Mouse (Mus musculus): ENCODE results near the gene Cpne2. TPM values are rescaled to one million over a fixed set of nuclear protein-coding genes. Genes with fewer than 3 reads are reported as not detected.
A peak's percentile ranks its signal among the peaks of the same experiment; 100 is the strongest.

The Cpne2 gene
- polyA plus RNA-seq, 1 experiment: 28.1 TPM

GRCm38 (mm10) chr8:94601034-94601606, 68.3 kb downstream of the Cpne2 start:
- under 1% methylated on average over 51 of the region's 51 CpGs for WGBS
- Histone ChIP-seq H3K4me1 (replicated peaks; ENCODE audit: control insufficient read depth, insufficient read depth, low read length) (peaks cover 9% of the 10 kb centered on the region; the same call in 1 of the 2 replicates), H3K4me3 (ENCODE audit: control insufficient read depth, insufficient read depth, low read length) (peak overlapping the region; percentile 70), H3K27me3 (ENCODE audit: control insufficient read depth, insufficient read depth, low read length) (no peaks in the 10 kb centered on the region), H3K36me3 (ENCODE audit: control insufficient read depth, insufficient read depth, low read length) (no peaks in the 10 kb centered on the region), H3K27ac (ENCODE audit: control insufficient read depth, insufficient read depth, low read length) (peak overlapping the region; percentile 39)
- TF ChIP-seq CTCF (IDR thresholded peaks at IDR 0.05; ENCODE audit: borderline replicate concordance, control insufficient read depth, extremely low read depth, insufficient read depth, low read length, poor library complexity) (no peak), POLR2A (IDR thresholded peaks at IDR 0.05; ENCODE audit: control insufficient read depth, extremely low read depth, insufficient read depth, low read length, poor library complexity) (no peak)
- peak; percentile 31 for DNase-seq

GRCm38 (mm10) chr8:94601607-94602385, 69.0 kb downstream of the Cpne2 start, which contains the start of the genes Rspry1 and Fam192a:
Gene Rspry1, plus strand, starts transcription at chr8:94601937.
Gene Fam192a, minus strand, starts transcription at chr8:94601997.
- Histone ChIP-seq H3K4me1 (replicated peaks; ENCODE audit: control insufficient read depth, insufficient read depth, low read length) (peaks cover 9% of the 10 kb centered on the region; the same call in 1 of the 2 replicates), H3K27ac (ENCODE audit: control insufficient read depth, insufficient read depth, low read length) (peak within 1 kb of the TSS; percentile 39), H3K27me3 (ENCODE audit: control insufficient read depth, insufficient read depth, low read length) (no peaks in the 10 kb centered on the region), H3K36me3 (ENCODE audit: control insufficient read depth, insufficient read depth, low read length) (no peaks in the 10 kb centered on the region), H3K4me3 (ENCODE audit: control insufficient read depth, insufficient read depth, low read length) (peak within 1 kb of the TSS; percentile 80)
- DNase-seq: peak; percentile 100
- TF ChIP-seq CTCF (IDR thresholded peaks at IDR 0.05; ENCODE audit: borderline replicate concordance, control insufficient read depth, extremely low read depth, insufficient read depth, low read length, poor library complexity) (0 out of 2 replicates have a peak, but pooled peaks have one; percentile 34), POLR2A (IDR thresholded peaks at IDR 0.05; ENCODE audit: control insufficient read depth, extremely low read depth, insufficient read depth, low read length, poor library complexity) (peak; percentile 73; the same call in 1 of the 2 replicates)
- WGBS: under 1% methylated on average over 55 of the region's 55 CpGs

GRCm38 (mm10) chr8:94602471-94603131, 69.8 kb downstream of the Cpne2 start:
- H3K4me3 ChIP-seq (ENCODE audit: control insufficient read depth, insufficient read depth, low read length): peak overlapping the region; percentile 80
- H3K4me1 ChIP-seq (replicated peaks; ENCODE audit: control insufficient read depth, insufficient read depth, low read length): peaks cover 9% of the 10 kb centered on the region; the same call in 1 of the 2 replicates
- H3K36me3 ChIP-seq (ENCODE audit: control insufficient read depth, insufficient read depth, low read length): no peaks in the 10 kb centered on the region
- TF ChIP-seq CTCF (IDR thresholded peaks at IDR 0.05; ENCODE audit: borderline replicate concordance, control insufficient read depth, extremely low read depth, insufficient read depth, low read length, poor library complexity): no peak
- TF ChIP-seq POLR2A (IDR thresholded peaks at IDR 0.05; ENCODE audit: control insufficient read depth, extremely low read depth, insufficient read depth, low read length, poor library complexity): no peak
- H3K27me3 ChIP-seq (ENCODE audit: control insufficient read depth, insufficient read depth, low read length): no peaks in the 10 kb centered on the region
- peak; percentile 30 for DNase-seq
- no peak overlapping the region for H3K27ac ChIP-seq (ENCODE audit: control insufficient read depth, insufficient read depth, low read length)
- WGBS: 2% methylated on average over 31 of the region's 31 CpGs

DNA sequence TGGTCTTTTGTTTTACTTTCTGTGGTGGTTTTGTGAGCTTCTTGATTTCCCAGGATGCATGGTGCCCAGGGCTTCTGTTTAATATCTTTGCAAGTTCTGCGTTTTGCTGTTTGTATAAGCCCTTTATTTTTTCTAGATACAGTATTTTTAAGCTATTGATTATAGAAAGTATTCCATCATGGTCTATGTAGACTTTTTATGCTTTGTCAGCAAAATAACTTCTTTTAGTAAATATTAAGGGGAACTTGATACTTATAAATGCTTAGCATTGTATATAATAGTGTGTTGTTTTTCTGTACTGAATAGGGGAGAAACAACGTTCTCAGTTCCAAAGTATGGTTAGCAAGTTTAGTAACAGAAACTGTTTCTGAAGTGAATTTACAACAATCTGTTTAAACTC, 71.2 kb downstream of the Cpne2 start:
- H3K27ac ChIP-seq (ENCODE audit: control insufficient read depth, insufficient read depth, low read length): no peak overlapping the region
- whole genome bisulfite sequencing: 94% methylated on average over 2 of the region's 2 CpGs
- no peaks in the 10 kb centered on the region for H3K36me3 ChIP-seq (ENCODE audit: control insufficient read depth, insufficient read depth, low read length)
- H3K4me3 ChIP-seq (ENCODE audit: control insufficient read depth, insufficient read depth, low read length): no peak overlapping the region
- H3K27me3 ChIP-seq (ENCODE audit: control insufficient read depth, insufficient read depth, low read length): no peaks in the 10 kb centered on the region
- TF ChIP-seq CTCF (IDR thresholded peaks at IDR 0.05; ENCODE audit: borderline replicate concordance, control insufficient read depth, extremely low read depth, insufficient read depth, low read length, poor library complexity): no peak
- peaks cover 9% of the 10 kb centered on the region; the same call in 1 of the 2 replicates for H3K4me1 ChIP-seq (replicated peaks; ENCODE audit: control insufficient read depth, insufficient read depth, low read length)
- DNase-seq: no peak

- Histone ChIP-seq H3K27ac (ENCODE audit: control insufficient read depth, insufficient read depth, low read length) (no peak overlapping the region), H3K27me3 (ENCODE audit: control insufficient read depth, insufficient read depth, low read length) (no peaks in the 10 kb centered on the region), H3K36me3 (ENCODE audit: control insufficient read depth, insufficient read depth, low read length) (no peaks in the 10 kb centered on the region), H3K4me1 (replicated peaks; ENCODE audit: control insufficient read depth, insufficient read depth, low read length) (0 out of 2 replicates have a peak, but pooled peaks cover 2% of the 10 kb centered on the region), H3K4me3 (ENCODE audit: control insufficient read depth, insufficient read depth, low read length) (no peak overlapping the region)
- TF ChIP-seq CTCF (IDR thresholded peaks at IDR 0.05; ENCODE audit: borderline replicate concordance, control insufficient read depth, extremely low read depth, insufficient read depth, low read length, poor library complexity) (no peak), POLR2A (IDR thresholded peaks at IDR 0.05; ENCODE audit: control insufficient read depth, extremely low read depth, insufficient read depth, low read length, poor library complexity) (no peak)
- no peak for DNase-seq
- 95% methylated on average over 5 of the region's 5 CpGs for WGBS
These were observed 74.3 kb downstream of the Cpne2 start for GRCm38 (mm10) chr8:94607064-94607463.

Other genes starting within 250 kb of the Cpne2 start
- 1.3 TPM in 2 replicates for gene Slc12a3, start 203.8 kb upstream of the Cpne2 start, polyA plus RNA-seq (2012; rRNA removed)
- 198 and 218 TPM in 2 replicates for gene Herpud1, start 146.6 kb upstream of the Cpne2 start, polyA plus RNA-seq (2012; rRNA removed)
- gene Nlrc5, start 98.6 kb upstream of the Cpne2 start, polyA plus RNA-seq (2012; rRNA removed): 56.8 and 57.5 TPM in 2 replicates
- gene Rspry1, start 68.9 kb downstream of the Cpne2 start, polyA plus RNA-seq (2012; rRNA removed): 13.6 and 14.9 TPM in 2 replicates
- gene Fam192a, start 69.0 kb downstream of the Cpne2 start, polyA plus RNA-seq (2012; rRNA removed): 28.3 and 31.5 TPM in 2 replicates
- gene Arl2bp, start 133.6 kb downstream of the Cpne2 start, polyA plus RNA-seq (2012; rRNA removed): 76.7 and 78.9 TPM in 2 replicates
- 1.2 and 2.2 TPM in 2 replicates for gene Pllp, start 163.3 kb downstream of the Cpne2 start, polyA plus RNA-seq (2012; rRNA removed)
- gene Ccl22, start 212.6 kb downstream of the Cpne2 start, polyA plus RNA-seq (2012; rRNA removed): 109 and 122 TPM in 2 replicates
- 31.0 and 33.8 TPM in 2 replicates for gene Cx3cl1, start 239.0 kb downstream of the Cpne2 start, polyA plus RNA-seq (2012; rRNA removed)

Measured in thymus, adult 2 months (tissue).